Mouse (Mus musculus) liver, adult 2 months (tissue): ENCODE measurements around the gene Slc5a6. TPM values are rescaled to one million over a fixed set of nuclear protein-coding genes. Genes with fewer than 3 reads are reported as not detected.

Source experiments
- DNase-seq: peaks from one replicate; pipeline ENCODE4 v3.0.0-alpha.2; 2011; ENCODE audit warnings: low read depth, low spot score; ENCODE audit errors: extremely low read depth
- H3K27ac ChIP-seq: fragments of 200-500 bp; replicated peaks from 2 replicates; pipeline ENCODE4 v1.5.1; 2012; ENCODE audit warnings: low read depth, mild to moderate bottlenecking, control low read depth, inconsistent platforms, low read length; ENCODE audit not compliant: insufficient read depth
- H3K27me3 ChIP-seq: fragments of 200-500 bp; 2 replicates; pipeline ENCODE4 v1.6.1; 2012; ENCODE audit warnings: mild to moderate bottlenecking, moderate library complexity, low read length, inconsistent platforms; ENCODE audit not compliant: control insufficient read depth, insufficient read depth
- H3K36me3 ChIP-seq: fragments of 200-500 bp; 2 replicates; pipeline ENCODE4 v1.6.1; 2012; ENCODE audit warnings: low read length, inconsistent platforms; ENCODE audit not compliant: control insufficient read depth, insufficient read depth
- H3K4me1 ChIP-seq: fragments of 200-500 bp; 2 replicates; pipeline ENCODE4 v1.6.1; 2011; ENCODE audit warnings: low read length; ENCODE audit not compliant: control insufficient read depth, insufficient read depth
- H3K4me3 ChIP-seq: fragments of 200-500 bp; 2 replicates; pipeline ENCODE4 v1.5.1; 2011; ENCODE audit warnings: low read depth, mild to moderate bottlenecking, control low read depth, low read length, moderate library complexity; ENCODE audit not compliant: insufficient read depth
- H3K79me2 ChIP-seq: fragments of 200-500 bp; 2 replicates; pipeline ENCODE4 v1.6.1; 2012; ENCODE audit warnings: inconsistent platforms, mild to moderate bottlenecking, low read length, moderate library complexity; ENCODE audit not compliant: control insufficient read depth, insufficient read depth
- H3K9ac ChIP-seq: fragments of 200-500 bp; 2 replicates; pipeline ENCODE4 v1.6.1; 2012; ENCODE audit warnings: low read depth, mild to moderate bottlenecking, control low read depth, inconsistent platforms, low read length
- CTCF ChIP-seq: fragments of 200-500 bp; IDR thresholded peaks from 2 replicates; pipeline ENCODE4 v1.5.1; 2011; ENCODE audit warnings: low read depth, low read length, control low read depth
- POLR2A ChIP-seq: fragments of 200-500 bp; IDR thresholded peaks from 2 replicates; pipeline ENCODE4 v1.6.1; 2011; ENCODE audit warnings: low read length, control low read depth; ENCODE audit not compliant: insufficient read depth; ENCODE audit errors: extremely low read depth
- WGBS: fragments of 180-500 bp; shearing (Covaris S2); methylation state at CpG from one replicate; pipeline ENCODE4 v1.1.7; 2018; 5-methylcytosine and 5-hydroxymethylcytosine counted together
- polyA plus RNA-seq: library from polyadenylated mRNA; depleted of rRNA; stranded (reverse); fragments of >200 nt; gene quantifications from 2 replicates; pipeline ENCODE4 v1.2.3, GENCODE M21; 2012
- total RNA-seq: library from RNA; depleted of rRNA; stranded (reverse); fragments of >200 nt; gene quantifications from 2 replicates; pipeline ENCODE4 v1.2.3, GENCODE M21; 2014

Gene Slc5a6
- total and polyA plus RNA-seq, 2 experiments: 6.7 to 16.2 TPM

DNA sequence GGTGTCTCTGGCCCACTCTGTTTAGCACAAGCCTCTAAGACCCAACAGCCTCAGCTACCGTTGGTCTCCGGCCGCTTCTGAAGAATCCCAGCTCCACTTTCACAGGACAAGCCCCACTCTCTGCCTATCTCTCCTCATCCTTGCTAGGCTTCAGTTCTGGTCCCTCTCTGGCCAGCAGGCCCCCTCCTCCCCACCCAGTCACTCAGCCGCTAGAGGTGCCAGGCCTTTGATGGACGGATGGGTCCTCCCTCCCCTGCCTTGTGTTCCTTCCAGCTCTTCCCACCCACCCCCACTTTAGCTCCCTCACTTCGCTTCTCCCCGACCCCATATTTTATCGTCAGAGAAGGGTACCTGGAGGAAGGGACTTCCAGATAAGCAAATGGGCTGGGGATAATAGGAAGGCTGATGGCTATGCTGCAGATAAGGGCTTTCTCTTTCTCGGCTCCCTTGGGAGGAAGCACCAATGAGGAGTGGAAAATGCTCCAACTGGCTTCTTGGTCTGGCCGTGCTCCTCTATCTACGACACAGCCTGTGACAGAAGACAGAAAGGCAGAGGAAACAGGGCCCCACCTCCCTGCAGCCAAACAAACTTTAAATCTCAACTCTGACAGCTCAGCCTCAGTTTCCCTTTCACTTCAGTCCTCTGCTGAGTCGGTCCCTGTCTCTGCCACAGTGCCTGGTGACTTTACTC, 34.4 kb upstream of the Slc5a6 start:
- no peak overlapping the region for H3K4me3 ChIP-seq
- H3K36me3 ChIP-seq: no peaks in the 10 kb centered on the region
- TF ChIP-seq CTCF: no peak
- TF ChIP-seq POLR2A: no peak
- no peak overlapping the region for H3K27ac ChIP-seq
- H3K79me2 ChIP-seq: no peaks in the 10 kb centered on the region
- WGBS: 50% methylated on average over 12 of the region's 12 CpGs
- DNase-seq: no peak
- H3K9ac ChIP-seq: no peak overlapping the region
- no peaks in the 10 kb centered on the region; the same call in 1 of the 2 replicates for H3K27me3 ChIP-seq
- H3K4me1 ChIP-seq: no peaks in the 10 kb centered on the region

- Histone ChIP-seq H3K9ac (no peak overlapping the region), H3K36me3 (no peaks in the 10 kb centered on the region), H3K4me1 (no peaks in the 10 kb centered on the region), H3K79me2 (no peaks in the 10 kb centered on the region), H3K4me3 (no peak overlapping the region), H3K27me3 (no peaks in the 10 kb centered on the region; the same call in 1 of the 2 replicates), H3K27ac (no peak overlapping the region)
- TF ChIP-seq POLR2A (no peak), CTCF (peak; percentile 79)
- no peak for DNase-seq
- WGBS: 39% methylated on average over 5 of the region's 5 CpGs
Observed at GRCm38 (mm10) chr5:31082355-31082754, 33.6 kb upstream of the Slc5a6 start.

DNA sequence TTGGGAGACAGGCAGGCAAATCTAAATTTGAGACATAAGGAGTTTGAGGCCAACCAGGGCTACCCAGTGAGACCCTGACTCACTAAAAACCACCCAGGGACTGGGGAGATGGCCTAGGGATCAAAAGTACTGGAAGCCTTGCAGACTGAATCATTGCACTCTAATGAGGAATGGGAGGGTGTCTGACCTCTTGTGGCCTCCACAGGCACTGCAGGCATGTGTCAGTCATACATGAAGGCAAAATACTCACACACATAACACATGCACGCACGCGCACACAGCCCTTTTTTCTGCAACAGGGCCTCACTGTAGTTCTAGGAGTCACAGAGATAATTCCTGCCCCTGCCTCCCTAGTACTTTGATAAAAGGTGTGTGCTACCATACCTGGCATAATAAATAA, 32.7 kb upstream of the Slc5a6 start:
- TF ChIP-seq POLR2A (no peak), CTCF (peak; percentile 80)
- DNase-seq: peak; percentile 28
- 94% methylated on average over 3 of the region's 3 CpGs for WGBS
- Histone ChIP-seq H3K4me1 (no peaks in the 10 kb centered on the region), H3K36me3 (no peaks in the 10 kb centered on the region), H3K9ac (no peak overlapping the region), H3K27me3 (no peaks in the 10 kb centered on the region; the same call in 1 of the 2 replicates), H3K27ac (no peak overlapping the region), H3K79me2 (no peaks in the 10 kb centered on the region), H3K4me3 (no peak overlapping the region)

GRCm38 (mm10) chr5:31080795-31081164, 32.1 kb upstream of the Slc5a6 start:
- Histone ChIP-seq H3K27ac (no peak overlapping the region), H3K9ac (no peak overlapping the region), H3K27me3 (no peaks in the 10 kb centered on the region; the same call in 1 of the 2 replicates), H3K36me3 (peaks cover under 1% of the 10 kb centered on the region; the same call in 1 of the 2 replicates), H3K79me2 (no peaks in the 10 kb centered on the region), H3K4me1 (no peaks in the 10 kb centered on the region), H3K4me3 (no peak overlapping the region)
- 79% methylated on average over 3 of the region's 3 CpGs for WGBS
- no peak for TF ChIP-seq CTCF
- no peak for TF ChIP-seq POLR2A
- no peak for DNase-seq

DNA sequence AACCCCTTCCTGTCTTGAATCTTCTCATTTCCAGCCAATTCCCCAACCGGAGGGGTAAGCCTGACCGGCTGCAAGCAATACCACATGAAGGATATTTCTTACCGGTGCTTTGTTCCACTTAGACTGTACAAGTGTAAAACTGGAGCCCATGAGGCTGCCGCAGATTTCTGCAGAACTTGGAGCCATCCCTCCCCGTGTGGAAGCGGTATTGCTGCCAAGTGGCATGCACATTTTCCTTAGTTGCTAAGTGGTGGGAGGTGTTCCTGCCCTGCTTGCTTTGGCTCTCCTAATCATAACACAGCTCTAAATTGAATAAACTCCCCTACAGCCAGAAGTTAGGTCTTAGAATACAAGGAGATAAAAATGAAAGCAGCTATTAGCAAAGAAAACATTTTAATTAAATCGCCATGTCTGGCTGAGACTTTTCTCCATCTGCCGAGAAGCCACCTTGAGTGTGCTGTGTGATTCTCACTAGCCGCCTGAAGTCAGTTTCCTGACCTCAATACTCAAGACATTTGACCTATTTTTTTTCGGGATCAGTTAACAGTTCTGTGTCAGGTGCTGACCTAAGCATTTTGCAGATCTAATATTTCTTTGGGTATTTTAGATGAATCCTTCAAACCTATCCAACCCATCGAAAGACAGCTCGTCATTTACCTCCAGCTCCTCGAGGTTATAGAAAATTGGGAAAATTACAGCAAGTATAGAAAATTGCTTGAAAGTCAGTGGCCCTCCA, 31.5 kb upstream of the Slc5a6 start:
- DNase-seq: no peak
- no peak for TF ChIP-seq POLR2A
- no peak for TF ChIP-seq CTCF
- 80% methylated on average over 13 of the region's 13 CpGs for WGBS

GRCm38 (mm10) chr5:31076346-31076745, 27.6 kb upstream of the Slc5a6 start:
- Histone ChIP-seq H3K9ac (no peak overlapping the region), H3K36me3 (peaks cover 6% of the 10 kb centered on the region; the same call in 1 of the 2 replicates), H3K4me1 (no peaks in the 10 kb centered on the region), H3K27me3 (no peaks in the 10 kb centered on the region), H3K4me3 (no peak overlapping the region), H3K79me2 (no peaks in the 10 kb centered on the region), H3K27ac (no peak overlapping the region)
- WGBS: 87% methylated on average over 13 of the region's 13 CpGs
- DNase-seq: no peak
- TF ChIP-seq CTCF (no peak), POLR2A (no peak)

More for the DNA sequence above, 31.5 kb upstream of the Slc5a6 start:
- Histone ChIP-seq H3K27ac (no peak overlapping the region), H3K79me2 (no peaks in the 10 kb centered on the region), H3K36me3 (peaks cover 3% of the 10 kb centered on the region; the same call in 1 of the 2 replicates), H3K4me3 (no peak overlapping the region), H3K4me1 (no peaks in the 10 kb centered on the region), H3K27me3 (no peaks in the 10 kb centered on the region; the same call in 1 of the 2 replicates), H3K9ac (no peak overlapping the region)
